Mouse (Mus musculus) right cerebral cortex, adult 2 months (tissue): ENCODE data around the gene Chl1.

Experiments used
- DNase-seq, 2 experiments: peaks; one replicate each; pipeline ENCODE4 v3.0.0; 2021 to 2022; ENCODE audit warnings: low spot score in 2 of 2

Gene Chl1

GRCm38 (mm10) chr6:103795241-103795640, 284.9 kb downstream of the Chl1 start:
- DNase-seq = no peak
